Mouse (Mus musculus): ENCODE measurements around the gene Psma5. TPM values are rescaled to one million over a fixed set of nuclear protein-coding genes. Genes with fewer than 3 reads are reported as not detected.
A peak's percentile ranks its signal among the peaks of the same experiment; 100 is the strongest.

Psma5 gene
- polyA plus RNA-seq, 1 experiment from 2014 or later: 194 TPM

DNA sequence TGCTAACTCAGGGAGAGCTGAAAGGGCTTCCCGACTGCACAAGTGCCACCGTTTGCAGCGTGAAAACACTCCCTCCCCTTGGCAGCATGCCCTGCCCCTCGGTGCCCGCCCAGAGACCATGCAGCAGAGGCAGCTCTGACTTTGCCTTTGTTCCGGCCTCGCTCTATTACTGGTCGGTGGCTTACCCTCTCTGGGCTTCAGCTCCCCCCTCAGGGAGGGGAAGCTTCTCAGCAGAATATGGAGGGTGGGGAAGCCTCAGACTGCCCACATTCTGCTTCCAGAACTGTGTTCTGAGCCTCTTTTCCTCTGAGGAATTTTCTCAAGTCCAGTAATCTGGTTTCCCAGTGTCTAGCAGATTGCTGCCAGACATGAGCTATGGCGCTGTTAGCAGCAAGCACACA, 71.7 kb downstream of the Psma5 start:
- Histone ChIP-seq H3K4me1 (replicated peaks) (peaks cover 35% of the 10 kb centered on the region), H3K36me3 (peaks cover 59% of the 10 kb centered on the region), H3K9me3 (replicated peaks) (no peaks in the 10 kb centered on the region), H3K4me3 (no peak overlapping the region), H3K27me3 (replicated peaks) (no peaks in the 10 kb centered on the region), H3K27ac (ENCODE audit: poor library complexity, severe bottlenecking) (peak overlapping the region; percentile 74), H3K4me2 (peak overlapping the region; percentile 23; the same call in 1 of the 2 replicates), H3K9ac (no peak overlapping the region)
- peak; percentile 45; the same call in 1 of the 2 replicates for ATAC-seq (ENCODE audit: insufficient number of reproducible peaks, low FRiP score)
- WGBS: 37% methylated on average over 9 of the region's 9 CpGs

Other genes with a start within 250 kb of the Psma5 start
- 28.2 and 35.6 TPM in 2 replicates for gene Gstm1, start 239.0 kb upstream of the Psma5 start, polyA plus RNA-seq (2016; fragmentation: Nextera tagmentation; extraction: Ambion mirVana)
- gene Gstm4, start 212.0 kb upstream of the Psma5 start, polyA plus RNA-seq (2016; fragmentation: Nextera tagmentation; extraction: Ambion mirVana): 13.4 and 13.8 TPM in 2 replicates
- 40.0 and 41.6 TPM in 2 replicates for gene Ampd2, start 170.3 kb upstream of the Psma5 start, polyA plus RNA-seq (2016; fragmentation: Nextera tagmentation; extraction: Ambion mirVana)
- 0.54 and 0.98 TPM in 2 replicates for gene Gnat2, start 164.1 kb upstream of the Psma5 start, polyA plus RNA-seq (2016; fragmentation: Nextera tagmentation; extraction: Ambion mirVana)
- 94.9 and 97.0 TPM in 2 replicates for gene Gnai3, start 110.8 kb upstream of the Psma5 start, polyA plus RNA-seq (2016; fragmentation: Nextera tagmentation; extraction: Ambion mirVana)
- gene Gpr61, start 102.0 kb upstream of the Psma5 start, polyA plus RNA-seq (2016; fragmentation: Nextera tagmentation; extraction: Ambion mirVana): 0.19 and 0.27 TPM in 2 replicates
- 4.5 and 5.0 TPM in 2 replicates for gene Amigo1, start 70.6 kb upstream of the Psma5 start, polyA plus RNA-seq (2016; fragmentation: Nextera tagmentation; extraction: Ambion mirVana)
- gene Cyb561d1, start 55.7 kb upstream of the Psma5 start, polyA plus RNA-seq (2016; fragmentation: Nextera tagmentation; extraction: Ambion mirVana): 3.4 and 3.7 TPM in 2 replicates
- 8.9 and 9.1 TPM in 2 replicates for gene Atxn7l2, start 46.0 kb upstream of the Psma5 start, polyA plus RNA-seq (2016; fragmentation: Nextera tagmentation; extraction: Ambion mirVana)
- gene Sypl2, start 30.3 kb upstream of the Psma5 start, polyA plus RNA-seq (2016; fragmentation: Nextera tagmentation; extraction: Ambion mirVana): 3.2 and 3.3 TPM in 2 replicates
- 31.9 and 32.4 TPM in 2 replicates for gene Sort1, start 27.2 kb downstream of the Psma5 start, polyA plus RNA-seq (2016; fragmentation: Nextera tagmentation; extraction: Ambion mirVana)
- 35.1 and 39.8 TPM in 2 replicates for gene Mybphl, start 108.0 kb downstream of the Psma5 start, polyA plus RNA-seq (2016; fragmentation: Nextera tagmentation; extraction: Ambion mirVana)
- 26.4 and 27.3 TPM in 2 replicates for gene Psrc1, start 126.9 kb downstream of the Psma5 start, polyA plus RNA-seq (2016; fragmentation: Nextera tagmentation; extraction: Ambion mirVana)
- 2.3 and 3.6 TPM in 2 replicates for gene Celsr2, start 158.6 kb downstream of the Psma5 start, polyA plus RNA-seq (2016; fragmentation: Nextera tagmentation; extraction: Ambion mirVana)
- 95.8 and 98.1 TPM in 2 replicates for gene Sars, start 188.3 kb downstream of the Psma5 start, polyA plus RNA-seq (2016; fragmentation: Nextera tagmentation; extraction: Ambion mirVana)